Mouse (Mus musculus): Measurements from ENCODE around the gene Osr1. TPM values are rescaled to one million over a fixed set of nuclear protein-coding genes. Genes with fewer than 3 reads are reported as not detected.
A peak's percentile ranks its signal among the peaks of the same experiment; 100 is the strongest.

Osr1 gene
- total RNA-seq (2018; cell fraction: chromatin; rRNA removed) = 1 to 10 TPM in 1 of 26 experiments, not detected in 25; 4.7 TPM
- total RNA-seq (2018; cell fraction: cytosol; rRNA removed) = under 1 TPM in 1 of 26 experiments, not detected in 25; 0.06 TPM
- total RNA-seq (2018; cell fraction: nucleus; rRNA removed) = not detected
- not detected in 3 replicates for polyA plus RNA-seq (2018)

- H3K27ac ChIP-seq = no peak within 1 kb of the TSS
- peak within 1 kb of the TSS; percentile 21; the same call in 1 of the 2 replicates for H3K4me3 ChIP-seq (ENCODE audit: inconsistent target)
- 3% methylated on average over 15 of the region's 15 CpGs for WGBS (ENCODE audit: missing documents)
- H3K36me3 ChIP-seq (ENCODE audit: inconsistent target) = no peaks in the 10 kb centered on the region
- no peaks in the 10 kb centered on the region for H3K79me2 ChIP-seq (ENCODE audit: inconsistent target)
These were observed at the start of gene Osr1 for GRCm38 (mm10) chr12:9569971-9570370. TSS of gene Osr1 (plus strand) at chr12:9570116.

GRCm38 (mm10) chr12:9550328-9550727, 19.6 kb upstream of the Osr1 start:
- 72% methylated on average over 2 of the region's 2 CpGs for WGBS (ENCODE audit: missing documents)
- no peak overlapping the region for H3K27ac ChIP-seq
- H3K79me2 ChIP-seq (ENCODE audit: inconsistent target) = no peaks in the 10 kb centered on the region
- H3K36me3 ChIP-seq (ENCODE audit: inconsistent target) = no peaks in the 10 kb centered on the region
- no peak overlapping the region for H3K4me3 ChIP-seq (ENCODE audit: inconsistent target)

- Histone ChIP-seq H3K36me3 (ENCODE audit: inconsistent target) (no peaks in the 10 kb centered on the region), H3K79me2 (ENCODE audit: inconsistent target) (no peaks in the 10 kb centered on the region), H3K4me3 (ENCODE audit: inconsistent target) (no peak overlapping the region), H3K27ac (no peak overlapping the region)
- WGBS (ENCODE audit: missing documents) = 83% methylated on average over 3 of the region's 3 CpGs
These were observed 5.0 kb upstream of the Osr1 start for GRCm38 (mm10) chr12:9564956-9565355.

- H3K36me3 ChIP-seq (ENCODE audit: inconsistent target) = no peaks in the 10 kb centered on the region
- no peaks in the 10 kb centered on the region for H3K79me2 ChIP-seq (ENCODE audit: inconsistent target)
- H3K4me3 ChIP-seq (ENCODE audit: inconsistent target) = peak overlapping the region; percentile 21; the same call in 1 of the 2 replicates
- H3K27ac ChIP-seq = no peak overlapping the region
- under 1% methylated on average over 17 of the region's 17 CpGs for WGBS (ENCODE audit: missing documents)
These were observed 630 bp downstream of the Osr1 start for GRCm38 (mm10) chr12:9570496-9570995.

GRCm38 (mm10) chr12:9571276-9571940, 1.5 kb downstream of the Osr1 start:
- Histone ChIP-seq H3K36me3 (ENCODE audit: inconsistent target) (no peaks in the 10 kb centered on the region), H3K79me2 (ENCODE audit: inconsistent target) (no peaks in the 10 kb centered on the region), H3K4me3 (ENCODE audit: inconsistent target) (no peak overlapping the region), H3K27ac (no peak overlapping the region)
- WGBS (ENCODE audit: missing documents) = 9% methylated on average over 13 of the region's 13 CpGs

GRCm38 (mm10) chr12:9572022-9572421, 2.1 kb downstream of the Osr1 start:
- WGBS (ENCODE audit: missing documents) = 22% methylated on average over 4 of the region's 4 CpGs
- H3K79me2 ChIP-seq (ENCODE audit: inconsistent target) = no peaks in the 10 kb centered on the region

GRCm38 (mm10) chr12:9573682-9574081, 3.8 kb downstream of the Osr1 start:
- 8% methylated on average over 12 of the region's 12 CpGs for WGBS (ENCODE audit: missing documents)
- Histone ChIP-seq H3K27ac (no peak overlapping the region), H3K4me3 (ENCODE audit: inconsistent target) (no peak overlapping the region), H3K36me3 (ENCODE audit: inconsistent target) (no peaks in the 10 kb centered on the region), H3K79me2 (ENCODE audit: inconsistent target) (no peaks in the 10 kb centered on the region)

More at GRCm38 (mm10) chr12:9572022-9572421, 2.1 kb downstream of the Osr1 start:
- no peak overlapping the region for H3K4me3 ChIP-seq (ENCODE audit: inconsistent target)
- H3K36me3 ChIP-seq (ENCODE audit: inconsistent target) = no peaks in the 10 kb centered on the region
- H3K27ac ChIP-seq = no peak overlapping the region

- WGBS (ENCODE audit: missing documents) = 3% methylated on average over 28 of the region's 38 CpGs
- Histone ChIP-seq H3K36me3 (ENCODE audit: inconsistent target) (no peaks in the 10 kb centered on the region), H3K4me3 (ENCODE audit: inconsistent target) (no peak overlapping the region)
These were observed 4.4 kb downstream of the Osr1 start for GRCm38 (mm10) chr12:9574244-9574871.

GRCm38 (mm10) chr12:9575158-9576042, 5.5 kb downstream of the Osr1 start:
- WGBS (ENCODE audit: missing documents) = 5% methylated on average over 21 of the region's 21 CpGs
- no peaks in the 10 kb centered on the region for H3K36me3 ChIP-seq (ENCODE audit: inconsistent target)

More at GRCm38 (mm10) chr12:9574244-9574871, 4.4 kb downstream of the Osr1 start:
- no peak overlapping the region for H3K27ac ChIP-seq
- no peaks in the 10 kb centered on the region for H3K79me2 ChIP-seq (ENCODE audit: inconsistent target)

GRCm38 (mm10) chr12:9576043-9576538, 6.2 kb downstream of the Osr1 start:
- Histone ChIP-seq H3K79me2 (ENCODE audit: inconsistent target) (no peaks in the 10 kb centered on the region), H3K36me3 (ENCODE audit: inconsistent target) (no peaks in the 10 kb centered on the region), H3K4me3 (ENCODE audit: inconsistent target) (no peak overlapping the region), H3K27ac (no peak overlapping the region)
- WGBS (ENCODE audit: missing documents) = 7% methylated on average over 18 of the region's 18 CpGs

More at GRCm38 (mm10) chr12:9575158-9576042, 5.5 kb downstream of the Osr1 start:
- Histone ChIP-seq H3K79me2 (ENCODE audit: inconsistent target) (no peaks in the 10 kb centered on the region), H3K27ac (no peak overlapping the region), H3K4me3 (ENCODE audit: inconsistent target) (no peak overlapping the region)

- no peak overlapping the region for H3K4me3 ChIP-seq (ENCODE audit: inconsistent target)
- H3K36me3 ChIP-seq (ENCODE audit: inconsistent target) = no peaks in the 10 kb centered on the region
- H3K79me2 ChIP-seq (ENCODE audit: inconsistent target) = no peaks in the 10 kb centered on the region
- WGBS (ENCODE audit: missing documents) = 40% methylated on average over 2 of the region's 2 CpGs
- no peak overlapping the region for H3K27ac ChIP-seq
These were observed 7.7 kb downstream of the Osr1 start for GRCm38 (mm10) chr12:9577610-9578009.

- no peak overlapping the region for H3K4me3 ChIP-seq (ENCODE audit: inconsistent target)
- no peaks in the 10 kb centered on the region for H3K79me2 ChIP-seq (ENCODE audit: inconsistent target)
- H3K36me3 ChIP-seq (ENCODE audit: inconsistent target) = no peaks in the 10 kb centered on the region
- H3K27ac ChIP-seq = no peak overlapping the region
- 24% methylated on average over 4 of the region's 4 CpGs for WGBS (ENCODE audit: missing documents)
These were observed 8.7 kb downstream of the Osr1 start for GRCm38 (mm10) chr12:9578591-9578990.

- Histone ChIP-seq H3K79me2 (ENCODE audit: inconsistent target) (no peaks in the 10 kb centered on the region), H3K4me3 (ENCODE audit: inconsistent target) (no peak overlapping the region), H3K36me3 (ENCODE audit: inconsistent target) (no peaks in the 10 kb centered on the region), H3K27ac (no peak overlapping the region)
- 13% methylated on average over 30 of the region's 31 CpGs for WGBS (ENCODE audit: missing documents)
These were observed 9.6 kb downstream of the Osr1 start for GRCm38 (mm10) chr12:9579301-9580030.
